Mouse (Mus musculus) gastrocnemius, postnatal 36 days (tissue): Measurements from ENCODE around the gene Kif21a. TPM values are rescaled to one million over a fixed set of nuclear protein-coding genes. Genes with fewer than 3 reads are reported as not detected.

Source experiments
- DNase-seq, 2 experiments: peaks; one replicate each; pipeline ENCODE4 v3.0.0; 2022
- intact Hi-C: fragments of 180-260 bp; cut with DNase I; formaldehyde crosslinking; loops from one replicate; pipeline ENCODE4 v1.15.1; 2025
- total RNA-seq, 2 experiments: library from RNA; stranded (reverse); gene quantifications; 2 replicates each; pipeline ENCODE4 v1.2.3; 2021

Gene Kif21a
- total RNA-seq, 2 experiments from 2014 or later, result 12.8 to 14.1 TPM

- DNase-seq, result no peak
- intact Hi-C loops, result no loop called here
These were observed 27.5 kb downstream of the Kif21a start for GRCm38 (mm10) chr15:91022276-91022675.

GRCm38 (mm10) chr15:91018861-91019187 lies 30.9 kb downstream of the Kif21a start:
- DNase-seq, result no peak
- intact Hi-C loops, result no loop called here

- no peak for DNase-seq
- intact Hi-C loops, result no loop called here
These were observed 31.4 kb downstream of the Kif21a start for GRCm38 (mm10) chr15:91018161-91018860.

- no peak for DNase-seq
- intact Hi-C loops, result no loop called here
These were observed 32.2 kb downstream of the Kif21a start for GRCm38 (mm10) chr15:91017261-91018160.

- DNase-seq, result no peak
- intact Hi-C loops, result no loop called here
These were observed 33.4 kb downstream of the Kif21a start for GRCm38 (mm10) chr15:91016366-91016765.

GRCm38 (mm10) chr15:91012793-91013580 lies 36.8 kb downstream of the Kif21a start:
- intact Hi-C loops, result no loop called here
- no peak for DNase-seq

- no peak for DNase-seq
- intact Hi-C loops, result no loop called here
These were observed 39.5 kb downstream of the Kif21a start for GRCm38 (mm10) chr15:91010218-91010617.

GRCm38 (mm10) chr15:91007123-91007830 lies 42.5 kb downstream of the Kif21a start:
- DNase-seq, result no peak
- intact Hi-C loops, result no loop called here

- no peak for DNase-seq
- intact Hi-C loops, result no loop called here
These were observed 45.0 kb downstream of the Kif21a start for GRCm38 (mm10) chr15:91004726-91005125.

GRCm38 (mm10) chr15:91001037-91001616 lies 48.6 kb downstream of the Kif21a start:
- intact Hi-C loops, result no loop called here
- DNase-seq, result no peak

GRCm38 (mm10) chr15:91000280-91001036 lies 49.3 kb downstream of the Kif21a start:
- intact Hi-C loops, result no loop called here

GRCm38 (mm10) chr15:90992871-90993270 lies 56.9 kb downstream of the Kif21a start:
- intact Hi-C loops, result loop anchor here (5.0 kb wide), 1 partner anchor 309 kb away; no protein-coding TSS in a partner anchor

More at GRCm38 (mm10) chr15:91000280-91001036, 49.3 kb downstream of the Kif21a start:
- no peak for DNase-seq

GRCm38 (mm10) chr15:90992388-90992787 lies 57.4 kb downstream of the Kif21a start:
- intact Hi-C loops, result loop anchor here (5.0 kb wide), 1 partner anchor 310 kb away; no protein-coding TSS in a partner anchor
- no peak for DNase-seq

More at GRCm38 (mm10) chr15:90992871-90993270, 56.9 kb downstream of the Kif21a start:
- DNase-seq, result no peak

- DNase-seq, result no peak
- intact Hi-C loops, result loop anchor here (5.0 kb wide), 1 partner anchor 310 kb away; no protein-coding TSS in a partner anchor
These were observed 57.9 kb downstream of the Kif21a start for GRCm38 (mm10) chr15:90991843-90992242.

GRCm38 (mm10) chr15:90987714-90988250 lies 62.0 kb downstream of the Kif21a start:
- intact Hi-C loops, result no loop called here
- DNase-seq, result no peak

GRCm38 (mm10) chr15:90975914-90976313 lies 73.8 kb downstream of the Kif21a start:
- no peak for DNase-seq
- intact Hi-C loops, result no loop called here

- intact Hi-C loops, result no loop called here
- DNase-seq, result no peak
These were observed 77.6 kb downstream of the Kif21a start for GRCm38 (mm10) chr15:90971914-90972767.

GRCm38 (mm10) chr15:90963320-90963719 lies 86.4 kb downstream of the Kif21a start:
- no peak for DNase-seq
- intact Hi-C loops, result no loop called here
